Mouse (Mus musculus) C2C12 (cell line): ENCODE data around the gene Nfkbiz. TPM values are rescaled to one million over a fixed set of nuclear protein-coding genes. Genes with fewer than 3 reads are reported as not detected.

Experiments used
- H3K27me3 ChIP-seq: one replicate; pipeline ENCODE4 v1.6.1; 2011; ENCODE audit not compliant: control insufficient read depth, insufficient read depth, insufficient read length
- H3K36me3 ChIP-seq: one replicate; pipeline ENCODE4 v1.6.1; 2011; ENCODE audit not compliant: control insufficient read depth, insufficient read depth
- H3K4me3 ChIP-seq: one replicate; pipeline ENCODE4 v1.5.1; 2011; ENCODE audit warnings: mild to moderate bottlenecking, control low read depth; ENCODE audit not compliant: poor library complexity, insufficient read depth, severe bottlenecking
- H3K79me2 ChIP-seq: one replicate; pipeline ENCODE4 v1.6.1; 2011; ENCODE audit not compliant: control insufficient read depth, insufficient read depth
- H3K79me3 ChIP-seq: one replicate; pipeline ENCODE4 v1.6.1; 2011; ENCODE audit warnings: low read depth, control low read depth
- H3ac ChIP-seq: one replicate; pipeline ENCODE3; 2011; ENCODE audit warnings: low read depth; ENCODE audit not compliant: control insufficient read depth, insufficient read length
- CEBPB ChIP-seq: IDR thresholded peaks from one replicate; pipeline ENCODE4 v1.6.1; 2011; ENCODE audit warnings: low read depth, mild to moderate bottlenecking, control low read depth, moderate library complexity
- CTCF ChIP-seq: IDR thresholded peaks from one replicate; pipeline ENCODE4 v1.5.1; 2011; ENCODE audit not compliant: control insufficient read depth, insufficient read depth, insufficient read length
- FOSL1 ChIP-seq: IDR thresholded peaks from one replicate; pipeline ENCODE4 v1.8.0; 2011; ENCODE audit warnings: mild to moderate bottlenecking, low read length; ENCODE audit not compliant: poor library complexity, insufficient read depth, severe bottlenecking
- MAX ChIP-seq: IDR thresholded peaks from one replicate; pipeline ENCODE4 v1.6.1; 2011; ENCODE audit warnings: mild to moderate bottlenecking, control low read depth
- MYOD1 ChIP-seq: IDR thresholded peaks from one replicate; pipeline ENCODE4 v1.6.1; 2011; ENCODE audit warnings: low read depth; ENCODE audit not compliant: control insufficient read depth, insufficient read length
- MYOG ChIP-seq: IDR thresholded peaks from one replicate; pipeline ENCODE4 v1.6.1; 2011; ENCODE audit not compliant: control insufficient read depth, insufficient read length; ENCODE audit errors: extremely low read depth
- USF1 ChIP-seq: IDR thresholded peaks from one replicate; pipeline ENCODE4 v1.6.1; 2011; ENCODE audit warnings: low read depth, mild to moderate bottlenecking, control low read depth, moderate library complexity
- polyA plus RNA-seq: library from polyadenylated mRNA; unstranded; fragments of >200 nt; fragmentation: generic; extraction: Trizol; gene quantifications from one replicate; pipeline ENCODE4 v1.2.1, GENCODE M21; 2012; ENCODE audit warnings: missing spikeins

Nfkbiz gene
- polyA plus RNA-seq, 1 experiment = 3.4 TPM

- TF ChIP-seq CTCF = no peak
- TF ChIP-seq MYOG = no peak
- no peak for TF ChIP-seq USF1
- no peak for TF ChIP-seq FOSL1
- TF ChIP-seq CEBPB = no peak
- no peak for TF ChIP-seq MAX
- no peak for TF ChIP-seq MYOD1
- Histone ChIP-seq H3K79me2 (peaks cover 69% of the 10 kb centered on the region), H3K27me3 (no peaks in the 10 kb centered on the region), H3K4me3 (no peak overlapping the region), H3K36me3 (peaks cover 100% of the 10 kb centered on the region), H3K79me3 (peaks cover 50% of the 10 kb centered on the region), H3ac (no peak overlapping the region)
These were observed 23.2 kb downstream of the Nfkbiz start for GRCm38 (mm10) chr16:55815466-55815865.

DNA sequence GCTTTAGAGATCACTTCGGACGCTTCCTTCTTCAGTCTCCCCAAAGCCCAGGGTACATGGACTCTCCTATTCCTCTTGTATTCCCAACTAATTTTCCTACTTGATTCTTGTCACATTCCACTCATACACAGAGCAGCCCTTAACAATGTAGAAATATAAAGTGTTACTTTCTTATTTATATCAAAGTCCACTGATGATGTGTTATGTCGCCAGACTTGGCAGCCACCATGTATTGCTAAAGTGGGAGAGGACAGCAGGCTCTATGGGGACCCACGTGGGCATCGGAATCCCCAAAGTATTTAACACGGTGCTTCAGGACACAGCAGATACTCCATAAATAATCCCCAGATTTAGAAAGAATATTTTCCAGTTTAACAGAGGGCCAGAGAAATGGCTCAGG lies 24.0 kb downstream of the Nfkbiz start:
- Histone ChIP-seq H3K79me2 (peaks cover 61% of the 10 kb centered on the region), H3K79me3 (peaks cover 42% of the 10 kb centered on the region), H3K27me3 (no peaks in the 10 kb centered on the region), H3K4me3 (no peak overlapping the region), H3K36me3 (peaks cover 100% of the 10 kb centered on the region), H3ac (no peak overlapping the region)
- TF ChIP-seq FOSL1 = no peak
- no peak for TF ChIP-seq USF1
- no peak for TF ChIP-seq MYOG
- TF ChIP-seq CEBPB = no peak
- no peak for TF ChIP-seq CTCF
- TF ChIP-seq MYOD1 = no peak

DNA sequence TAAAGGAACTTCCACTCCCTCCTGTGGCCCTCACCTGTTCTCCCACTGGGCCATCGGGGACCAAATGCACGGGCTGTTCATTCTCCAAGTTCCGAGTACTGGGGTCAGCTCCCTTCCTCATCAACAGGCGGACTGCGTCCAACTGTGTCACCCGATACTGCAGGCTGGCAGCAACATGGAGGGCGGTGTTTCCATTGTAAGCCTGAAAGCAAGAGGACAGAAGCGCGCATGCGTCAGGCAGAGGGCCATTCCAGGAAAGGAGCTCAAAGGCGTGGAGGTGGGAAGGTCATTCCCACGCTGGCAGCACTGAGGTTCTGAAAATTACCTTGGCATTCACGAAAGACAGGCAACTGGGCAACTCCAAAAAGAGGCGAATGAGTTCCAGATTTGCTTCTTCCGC lies 24.8 kb downstream of the Nfkbiz start:
- Histone ChIP-seq H3K27me3 (no peaks in the 10 kb centered on the region), H3K4me3 (no peak overlapping the region), H3ac (no peak overlapping the region), H3K79me3 (peaks cover 34% of the 10 kb centered on the region), H3K36me3 (peaks cover 94% of the 10 kb centered on the region), H3K79me2 (peaks cover 53% of the 10 kb centered on the region)
- TF ChIP-seq MAX (no peak), FOSL1 (no peak)

DNA sequence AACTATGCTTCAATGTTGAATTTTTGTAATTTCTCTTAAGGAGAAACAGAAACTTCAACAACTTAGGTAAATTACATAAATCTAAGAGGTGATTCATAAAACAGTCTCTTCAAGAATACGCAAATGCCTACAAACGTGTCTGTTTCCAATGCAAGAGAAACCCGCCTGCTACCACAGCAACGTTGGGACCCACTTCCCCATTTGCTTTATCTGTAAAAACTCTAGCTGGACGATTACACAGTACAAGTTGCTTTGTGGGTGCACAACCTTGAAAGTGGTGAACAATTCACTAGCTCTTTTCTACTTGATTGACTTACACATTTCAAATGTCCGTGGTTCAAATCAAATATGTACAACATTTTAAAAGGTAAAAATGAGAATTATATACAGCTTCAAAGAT lies 26.9 kb downstream of the Nfkbiz start:
- H3ac ChIP-seq = no peak overlapping the region
- TF ChIP-seq MAX (no peak), CTCF (no peak), USF1 (no peak), MYOD1 (no peak), MYOG (no peak), CEBPB (no peak), FOSL1 (no peak)
- H3K27me3 ChIP-seq = no peaks in the 10 kb centered on the region
- H3K4me3 ChIP-seq = no peak overlapping the region
- peaks cover 14% of the 10 kb centered on the region for H3K79me3 ChIP-seq
- peaks cover 72% of the 10 kb centered on the region for H3K36me3 ChIP-seq
- peaks cover 32% of the 10 kb centered on the region for H3K79me2 ChIP-seq

GRCm38 (mm10) chr16:55809779-55810514 lies 28.8 kb downstream of the Nfkbiz start:
- no peak for TF ChIP-seq MAX
- H3K79me2 ChIP-seq = peaks cover 14% of the 10 kb centered on the region
- H3K79me3 ChIP-seq = peaks cover 7% of the 10 kb centered on the region
- no peak overlapping the region for H3K4me3 ChIP-seq
- H3K27me3 ChIP-seq = no peaks in the 10 kb centered on the region
- H3K36me3 ChIP-seq = peaks cover 54% of the 10 kb centered on the region
- no peak overlapping the region for H3ac ChIP-seq

- Histone ChIP-seq H3K4me3 (no peak overlapping the region), H3ac (no peak overlapping the region), H3K79me3 (peaks cover 3% of the 10 kb centered on the region), H3K79me2 (peaks cover 7% of the 10 kb centered on the region), H3K27me3 (no peaks in the 10 kb centered on the region), H3K36me3 (peaks cover 48% of the 10 kb centered on the region)
- TF ChIP-seq CTCF = no peak
- no peak for TF ChIP-seq MYOD1
- no peak for TF ChIP-seq FOSL1
- TF ChIP-seq CEBPB = no peak
- TF ChIP-seq MAX = no peak
- no peak for TF ChIP-seq USF1
- no peak for TF ChIP-seq MYOG
These were observed 29.4 kb downstream of the Nfkbiz start for GRCm38 (mm10) chr16:55809345-55809744.
